Mouse (Mus musculus): ENCODE data around the gene Lactb. TPM values are rescaled to one million over a fixed set of nuclear protein-coding genes. Genes with fewer than 3 reads are reported as not detected.

Gene Lactb
- polyA plus RNA-seq (2012; ENCODE audit: low replicate concordance): 9.3 and 22.1 TPM in 2 replicates

DNA sequence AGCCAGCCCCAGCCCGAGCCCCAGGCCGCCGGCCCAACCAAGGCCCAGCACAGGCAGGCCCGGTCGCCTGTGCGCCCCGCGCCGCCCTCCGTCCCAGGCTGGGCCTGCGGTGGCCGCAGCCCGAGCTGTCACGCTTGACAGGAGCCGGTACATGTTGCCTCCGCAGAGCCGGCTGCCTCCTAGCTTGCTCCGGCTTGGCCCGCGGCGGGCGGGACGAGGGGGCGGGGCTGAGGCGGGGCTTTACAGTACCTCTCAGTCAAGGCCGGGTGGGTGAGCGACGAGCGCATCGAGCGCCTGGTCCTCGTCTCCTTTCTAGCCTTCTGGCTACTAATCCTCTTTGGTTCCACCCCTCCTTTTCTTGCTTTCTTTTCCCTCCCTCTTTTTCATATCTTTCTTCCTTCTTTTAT is at the start of gene Lactb:
Gene Lactb (minus strand): TSS at position 246 of the 407 bp plus-strand sequence.

DNA sequence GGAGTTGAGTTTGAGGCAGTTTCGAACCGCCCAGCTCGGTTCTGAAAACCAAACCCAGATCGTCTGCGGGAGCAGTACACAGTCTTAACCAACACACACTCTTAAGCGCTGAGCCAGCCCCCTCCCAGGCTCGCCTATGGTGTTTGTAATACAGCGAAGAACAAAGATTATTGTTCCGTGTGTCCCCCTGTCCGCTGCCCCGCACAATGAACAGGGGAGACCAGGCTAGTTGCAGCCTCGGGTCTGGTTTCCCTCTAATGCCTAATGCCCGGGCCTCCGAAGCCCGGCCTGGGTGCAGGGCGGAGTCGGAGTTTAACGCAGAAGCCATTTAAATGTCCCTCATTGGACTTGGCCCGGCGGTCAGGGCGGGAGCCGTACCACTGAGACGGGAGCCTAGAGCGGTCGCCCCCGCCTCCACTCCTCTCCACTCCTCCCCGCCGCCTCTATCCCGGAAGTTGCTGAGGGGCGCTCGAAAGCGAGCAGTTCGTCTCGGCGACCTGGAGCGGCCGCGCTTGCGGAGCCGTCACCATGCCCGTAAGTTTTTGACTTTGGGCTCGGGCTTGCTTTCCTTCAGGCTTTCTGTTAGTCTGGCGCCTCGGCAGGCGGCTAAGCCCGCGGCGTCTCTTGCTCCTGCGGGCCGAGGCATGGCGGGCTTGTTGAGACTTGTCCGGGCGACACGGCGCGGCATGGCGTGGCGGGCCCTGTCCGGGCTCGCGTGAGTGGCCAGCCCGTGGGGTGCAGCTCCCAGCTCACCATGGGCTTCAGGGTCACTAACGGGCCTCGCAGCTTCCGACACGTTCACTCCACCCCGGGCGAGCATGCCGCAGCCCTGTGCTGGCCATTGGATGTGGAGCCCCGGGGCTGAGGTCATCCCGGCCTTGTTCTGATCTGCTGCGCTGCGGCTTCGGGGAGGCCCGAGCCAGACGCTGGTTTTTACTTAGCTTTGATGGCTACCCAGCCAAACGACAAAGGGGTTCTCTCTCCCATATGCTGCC is 29.3 kb downstream of the Lactb start, which contains the start of gene Rps27l:
Gene Rps27l (plus strand): TSS at position 440 of the 995 bp plus-strand sequence.

DNA sequence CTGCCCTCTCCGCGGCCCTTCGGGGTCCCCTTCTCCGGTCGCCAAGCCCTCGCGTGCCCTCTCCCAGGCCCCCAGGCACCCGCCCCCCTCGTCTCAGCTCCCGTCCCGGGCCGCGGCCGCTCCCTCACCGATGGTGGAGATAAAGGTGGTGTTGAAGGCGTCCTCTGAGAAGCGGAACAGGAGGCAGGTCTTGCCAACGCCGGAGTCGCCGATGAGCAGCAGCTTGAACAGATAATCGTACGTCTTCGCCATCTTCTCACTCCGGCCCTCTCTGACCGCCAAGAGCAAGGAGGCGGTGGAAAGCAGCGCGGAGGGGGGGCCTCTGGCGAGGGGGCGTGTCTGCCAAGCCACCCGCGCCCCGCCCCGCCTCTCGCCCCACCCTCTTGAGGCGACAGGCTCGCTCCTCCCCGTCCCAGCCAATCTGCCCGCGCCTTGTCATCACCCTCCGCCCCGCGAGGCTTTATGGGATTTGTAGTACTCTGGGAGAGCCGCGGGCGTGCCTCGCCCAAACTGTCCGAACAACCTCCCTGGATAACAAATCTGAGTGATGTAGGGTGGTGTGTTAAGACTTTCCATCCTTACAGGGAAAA is 55.8 kb downstream of the Lactb start, which contains the start of gene Rab8b:
Gene Rab8b (minus strand): TSS at position 306 of the 590 bp plus-strand sequence.

Other genes with a start within 250 kb of the Lactb start
- 0.19 and 0.20 TPM in 2 replicates for gene Aph1b, start 180.0 kb downstream of the Lactb start, polyA plus RNA-seq (2012; ENCODE audit: low replicate concordance)
- gene Gm10647, start 178.4 kb downstream of the Lactb start, polyA plus RNA-seq (2012; ENCODE audit: low replicate concordance): not detected in 2 replicates
- gene Aph1c, start 140.8 kb downstream of the Lactb start, polyA plus RNA-seq (2012; ENCODE audit: low replicate concordance): 0.07 and 0.09 TPM in 2 replicates
- gene Rab8b, start 55.8 kb downstream of the Lactb start, polyA plus RNA-seq (2012; ENCODE audit: low replicate concordance): 1.2 and 9.5 TPM in 2 replicates
- gene Rps27l, start 29.4 kb downstream of the Lactb start, polyA plus RNA-seq (2012; ENCODE audit: low replicate concordance): 17.5 and 78.8 TPM in 2 replicates
- gene Tpm1, start 73.9 kb upstream of the Lactb start, polyA plus RNA-seq (2012; ENCODE audit: low replicate concordance): 53.5 and 82.5 TPM in 2 replicates